Mouse (Mus musculus) heart, adult 8-10 months (tissue): ENCODE results near the gene Itgb7. TPM values are rescaled to one million over a fixed set of nuclear protein-coding genes. Genes with fewer than 3 reads are reported as not detected.

ENCODE experiments used
- DNase-seq: peaks from one replicate; pipeline ENCODE4 v3.0.0; 2022; ENCODE audit warnings: low spot score
- total RNA-seq, 4 experiments: library from RNA; stranded (reverse); gene quantifications; 2 replicates each; pipeline ENCODE4 v1.2.4; 2022

Gene Itgb7
- total RNA-seq, 4 experiments from 2014 or later, result 0.82 to 3.2 (median 1.5) TPM

GRCm38 (mm10) chr15:102193652-102194051 lies 38.1 kb downstream of the Itgb7 start:
- DNase-seq, result no peak

DNA sequence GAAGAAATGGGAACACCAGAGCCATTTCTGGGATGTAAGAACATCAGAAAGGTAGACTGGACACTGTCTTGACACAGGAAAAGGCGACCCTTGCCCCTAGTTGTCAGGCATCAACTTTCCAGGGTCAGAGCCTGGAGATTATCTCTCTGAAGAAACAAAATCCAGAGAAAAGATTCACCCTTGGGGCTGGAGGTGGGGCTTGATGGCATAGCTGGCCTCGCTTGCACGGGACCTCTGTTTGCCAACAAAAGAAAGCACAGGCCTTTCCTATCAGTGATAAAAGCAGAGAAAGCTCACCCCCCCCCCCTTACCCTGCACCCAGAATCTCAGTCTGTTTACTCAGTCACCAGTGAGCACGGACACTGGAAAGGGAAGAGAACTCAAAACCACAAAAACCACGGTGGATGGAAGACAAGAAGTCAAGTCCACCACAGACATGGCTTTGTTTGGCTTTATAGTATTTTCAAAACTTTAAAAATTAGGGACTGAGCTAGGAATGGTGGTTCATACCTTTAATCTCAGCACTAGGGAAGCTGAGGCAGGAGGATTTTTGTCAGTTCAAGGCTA lies 38.8 kb downstream of the Itgb7 start:
- DNase-seq, result no peak

- DNase-seq, result no peak
Observed at GRCm38 (mm10) chr15:102192271-102192812, 39.4 kb downstream of the Itgb7 start.

GRCm38 (mm10) chr15:102191699-102192098 lies 40.0 kb downstream of the Itgb7 start:
- no peak for DNase-seq

DNA sequence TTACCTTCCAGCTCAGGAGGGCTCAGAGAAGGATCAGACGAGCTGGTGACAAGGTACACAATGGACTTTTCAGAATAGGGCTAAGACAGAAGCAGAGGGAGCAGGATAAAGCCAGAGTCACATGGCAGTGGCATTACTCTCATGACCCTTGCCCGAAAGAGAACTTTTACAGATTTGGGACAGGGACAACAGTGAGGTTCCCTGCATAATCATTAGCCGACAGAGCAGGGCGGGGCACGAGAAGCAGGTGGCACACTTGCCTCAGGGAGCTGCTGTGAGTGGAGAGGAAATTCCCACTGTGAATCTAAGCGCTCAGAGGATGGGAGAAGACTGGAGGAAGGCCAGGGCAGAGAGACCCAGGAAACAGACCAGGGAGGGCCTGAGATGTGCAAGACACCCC lies 42.9 kb downstream of the Itgb7 start:
- DNase-seq, result no peak

GRCm38 (mm10) chr15:102188096-102188495 lies 43.6 kb downstream of the Itgb7 start:
- DNase-seq, result peak; percentile 25

DNA sequence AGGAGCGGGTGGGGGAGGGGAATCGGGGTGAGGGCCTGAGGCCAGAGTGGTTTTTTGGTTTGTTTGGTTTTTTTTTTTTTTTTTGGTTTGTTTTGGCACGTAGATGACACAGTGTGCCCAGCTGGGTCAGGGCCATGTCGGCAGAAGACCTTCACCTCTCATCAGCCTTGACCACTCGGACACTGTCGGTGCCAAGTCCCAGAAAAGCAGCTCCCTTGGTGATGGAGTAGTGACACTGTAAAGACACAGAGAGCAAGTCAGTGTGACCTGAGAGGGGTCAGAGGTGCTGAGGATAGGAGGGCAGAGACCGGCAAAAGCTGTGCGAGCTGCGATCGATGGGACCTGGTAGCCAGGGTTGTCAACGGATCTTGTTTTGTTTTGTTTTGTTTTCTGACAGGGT lies 45.5 kb downstream of the Itgb7 start:
- no peak for DNase-seq

DNA sequence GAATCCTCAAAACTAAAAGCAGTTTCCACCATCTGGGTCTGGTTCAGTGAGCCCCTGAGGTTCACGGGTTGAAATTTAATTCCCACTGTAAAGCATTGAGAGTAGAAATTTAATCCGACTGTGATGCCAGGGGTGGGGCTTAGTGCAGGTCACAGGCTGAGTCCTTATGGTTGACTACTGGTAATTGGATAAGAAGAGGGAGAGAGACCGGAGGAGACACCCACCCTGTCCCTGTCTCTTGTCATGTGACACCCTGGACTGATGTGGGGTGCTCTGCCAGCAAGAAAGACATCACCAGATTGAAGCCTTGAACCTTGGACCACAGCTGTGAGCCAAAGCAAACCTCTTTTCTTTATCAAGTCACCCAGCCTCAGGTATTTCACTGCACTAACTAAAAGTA lies 48.7 kb downstream of the Itgb7 start:
- no peak for DNase-seq

GRCm38 (mm10) chr15:102179924-102180323 lies 51.8 kb downstream of the Itgb7 start:
- no peak for DNase-seq

GRCm38 (mm10) chr15:102179106-102179505 lies 52.6 kb downstream of the Itgb7 start:
- DNase-seq, result no peak

- peak; percentile 86 for DNase-seq
Observed at GRCm38 (mm10) chr15:102178279-102178678, 53.5 kb downstream of the Itgb7 start.

DNA sequence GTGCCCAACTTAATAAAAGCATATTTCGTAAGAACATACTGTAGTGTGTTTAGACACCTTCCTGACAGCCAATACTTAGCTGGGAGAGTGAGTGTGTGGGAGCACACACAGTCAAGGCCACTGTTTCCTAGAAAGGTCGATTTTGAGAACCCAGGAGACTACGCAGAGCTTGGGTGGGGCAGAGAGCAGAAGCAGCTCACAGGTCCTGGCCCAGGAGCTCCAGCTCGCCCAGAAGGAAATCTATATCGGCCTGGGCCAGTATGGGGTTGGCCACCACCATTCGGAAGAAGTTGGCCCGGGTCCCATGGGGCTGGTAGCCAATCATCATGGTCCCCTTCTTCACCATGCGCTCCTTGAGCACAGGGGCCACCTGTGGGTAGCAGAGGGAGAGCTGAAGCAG lies 54.3 kb downstream of the Itgb7 start:
- no peak for DNase-seq

- no peak for DNase-seq
Observed at GRCm38 (mm10) chr15:102176571-102177316, 55.0 kb downstream of the Itgb7 start.

DNA sequence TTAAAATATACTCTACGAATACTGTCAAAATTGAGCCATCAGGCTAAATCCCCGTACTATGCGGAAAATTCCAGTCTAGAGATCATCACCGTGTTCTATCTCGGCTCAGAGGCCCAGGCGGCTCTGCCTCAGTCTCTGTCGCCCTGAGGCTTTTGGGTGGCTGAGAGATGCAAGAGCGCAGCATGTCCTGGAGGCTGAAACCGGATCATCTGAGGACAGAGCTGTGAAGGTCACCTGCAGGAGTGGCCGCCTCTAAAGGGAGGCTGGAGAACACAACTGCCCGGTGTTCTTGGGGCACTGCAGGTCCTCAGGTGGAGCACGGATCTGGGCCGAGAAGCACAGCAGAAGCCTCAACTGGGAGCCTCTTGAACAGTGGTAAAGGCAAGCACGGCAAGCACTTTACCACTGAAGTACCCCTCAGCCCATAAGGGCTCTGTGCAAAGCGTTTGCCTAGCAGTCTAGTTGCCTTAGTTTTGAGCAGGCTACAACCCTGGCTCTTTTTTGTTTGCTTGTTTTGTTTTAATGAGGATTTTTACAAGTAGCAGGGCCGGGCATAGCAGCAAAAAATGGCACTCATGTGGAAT lies 55.9 kb downstream of the Itgb7 start:
- DNase-seq, result no peak

GRCm38 (mm10) chr15:102173581-102173980 lies 58.2 kb downstream of the Itgb7 start:
- no peak for DNase-seq

GRCm38 (mm10) chr15:102169064-102169463 lies 62.7 kb downstream of the Itgb7 start:
- no peak for DNase-seq

GRCm38 (mm10) chr15:102167620-102168021 lies 64.1 kb downstream of the Itgb7 start:
- DNase-seq, result peak; percentile 25

Other genes with a start within 250 kb of the Itgb7 start
- 1 to 10 TPM in 3 of 4 experiments, under 1 TPM in 1; 0.92 to 3.0 (median 1.5) TPM for gene Krt8, start 227.5 kb downstream of the Itgb7 start, total RNA-seq
- 1 to 10 TPM; 1.9 to 3.9 (median 2.5) TPM for gene Krt18, start 203.8 kb downstream of the Itgb7 start, total RNA-seq
- 100 to 1,000 TPM; 161 to 190 (median 169) TPM for gene Eif4b, start 158.2 kb downstream of the Itgb7 start, total RNA-seq
- 100 to 1,000 TPM; 123 to 146 (median 133) TPM for gene Tns2, start 131.5 kb downstream of the Itgb7 start, total RNA-seq
- 10 to 100 TPM; 13.2 to 16.8 (median 15.6) TPM for gene Spryd3, start 95.7 kb downstream of the Itgb7 start, total RNA-seq
- gene Igfbp6, start 87.6 kb downstream of the Itgb7 start, total RNA-seq, result 10 to 100 TPM; 20.6 to 52.4 (median 26.0) TPM
- gene Soat2, start 81.4 kb downstream of the Itgb7 start, total RNA-seq, result under 1 TPM in 3 of 4 experiments, not detected in 1; 0.11 to 0.13 (median 0.12) TPM
- gene Zfp740, start 28.7 kb downstream of the Itgb7 start, total RNA-seq, result 10 to 100 TPM; 31.5 to 40.0 (median 35.5) TPM
- gene Csad, start 27.2 kb downstream of the Itgb7 start, total RNA-seq, result 10 to 100 TPM; 14.2 to 18.9 (median 16.2) TPM
- 10 to 100 TPM; 15.3 to 20.6 (median 17.3) TPM for gene Rarg, start 25.6 kb upstream of the Itgb7 start, total RNA-seq
- not detected for gene Gm9918, start 38.6 kb upstream of the Itgb7 start, total RNA-seq
- 10 to 100 TPM; 17.4 to 20.8 (median 18.7) TPM for gene Mfsd5, start 47.5 kb upstream of the Itgb7 start, total RNA-seq
- 1 to 10 TPM in 1 of 4 experiments, under 1 TPM in 3; 0.38 to 1.1 (median 0.93) TPM for gene Espl1, start 64.3 kb upstream of the Itgb7 start, total RNA-seq
- gene Pfdn5, start 94.2 kb upstream of the Itgb7 start, total RNA-seq, result 100 to 1,000 TPM; 300 to 347 (median 339) TPM
- 10 to 100 TPM; 23.2 to 24.6 (median 24.5) TPM for gene Myg1, start 99.8 kb upstream of the Itgb7 start, total RNA-seq
- 10 to 100 TPM in 3 of 4 experiments, 1 to 10 TPM in 1; 9.8 to 15.0 (median 12.5) TPM for gene Aaas, start 118.8 kb upstream of the Itgb7 start, total RNA-seq
- gene Sp7, start 135.2 kb upstream of the Itgb7 start, total RNA-seq, result not detected
- gene Sp1, start 174.2 kb upstream of the Itgb7 start, total RNA-seq, result 10 to 100 TPM; 31.8 to 43.8 (median 38.7) TPM
- gene Amhr2, start 213.4 kb upstream of the Itgb7 start, total RNA-seq, result under 1 TPM; 0.19 to 1.00 (median 0.63) TPM
- gene Prr13, start 227.1 kb upstream of the Itgb7 start, total RNA-seq, result 10 to 100 TPM; 18.7 to 25.3 (median 22.0) TPM
- gene Pcbp2, start 238.6 kb upstream of the Itgb7 start, total RNA-seq, result 100 to 1,000 TPM; 452 to 509 (median 465) TPM